Comparison of ENCODE assay signal across 7 mouse cellular contexts in the genomic region with DNA sequence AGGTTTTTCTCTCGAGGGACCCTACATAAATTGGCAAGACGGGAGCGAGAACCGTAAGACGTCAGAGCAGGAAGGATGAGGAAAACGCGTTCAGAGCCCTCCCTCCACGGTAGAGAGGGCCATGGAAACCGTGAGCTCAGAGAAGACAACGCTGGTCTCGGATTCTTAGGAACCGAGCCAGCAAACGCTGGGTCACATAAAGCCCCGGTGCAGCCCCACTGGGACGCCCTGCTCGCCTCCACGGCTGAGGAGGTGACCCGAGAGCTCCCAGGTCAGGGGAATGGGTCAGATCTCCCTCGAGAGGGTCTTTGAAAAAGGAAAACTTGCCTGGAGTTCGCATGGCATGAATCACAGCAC. TPM values are rescaled to one million over a fixed set of nuclear protein-coding genes. Genes with fewer than 3 reads are reported as not detected.
DNase-seq lines count a peak whose midpoint lies in the region; ATAC-seq and TF ChIP-seq lines count a peak whose summit lies in the region.

No protein-coding gene starts in this region.

- H3K27ac ChIP-seq in lung, embryonic 14.5 days (ENCODE audit: low read depth), result peak overlapping the region; percentile 26
- H3K27ac ChIP-seq in embryonic facial prominence, embryonic 14.5 days (replicated peaks; ENCODE audit: low read depth, low read length), result peak overlapping the region; percentile 63
- H3K27ac ChIP-seq in hindbrain, embryonic 10.5 days, result peak overlapping the region; percentile 88
- no peak overlapping the region for H3K27ac ChIP-seq in lung, embryonic 16.5 days (ENCODE audit: low read length)

- TF ChIP-seq CTCF in lung, embryonic 14.5 days (IDR thresholded peaks at IDR 0.05; ENCODE audit: low read depth), result no peak

- no peaks in the 10 kb centered on the region for H3K4me1 ChIP-seq in lung, embryonic 14.5 days (ENCODE audit: insufficient read depth)
- no peaks in the 10 kb centered on the region for H3K4me1 ChIP-seq in embryonic facial prominence, embryonic 14.5 days (ENCODE audit: control insufficient read depth, insufficient read depth, low read length)
- peaks cover 16% of the 10 kb centered on the region for H3K4me1 ChIP-seq in hindbrain, embryonic 10.5 days (replicated peaks)
- H3K4me1 ChIP-seq in lung, embryonic 16.5 days (replicated peaks; ENCODE audit: control insufficient read depth, insufficient read depth, low read length), result 0 out of 2 replicates have a peak, but pooled peaks cover 2% of the 10 kb centered on the region

- peak; percentile 38 for ATAC-seq in lung, embryonic 14.5 days (ENCODE audit: insufficient read depth)
- peak; percentile 56 for ATAC-seq in embryonic facial prominence, embryonic 14.5 days (ENCODE audit: low read depth)
- ATAC-seq in lung, embryonic 16.5 days (ENCODE audit: low read depth), result peak; percentile 61

- H3K4me3 ChIP-seq in lung, embryonic 14.5 days (ENCODE audit: low read depth, low read length), result peak overlapping the region; percentile 83
- peak overlapping the region; percentile 90 for H3K4me3 ChIP-seq in embryonic facial prominence, embryonic 14.5 days (ENCODE audit: low read depth, low read length)
- H3K4me3 ChIP-seq in hindbrain, embryonic 10.5 days, result peak overlapping the region; percentile 75
- peak overlapping the region; percentile 75 for H3K4me3 ChIP-seq in lung, embryonic 16.5 days (ENCODE audit: low read length)

- H3K27me3 ChIP-seq in lung, embryonic 14.5 days (ENCODE audit: insufficient read depth, low read length), result no peaks in the 10 kb centered on the region
- H3K27me3 ChIP-seq in embryonic facial prominence, embryonic 14.5 days (replicated peaks; ENCODE audit: control insufficient read depth, insufficient read depth, low read length), result no peaks in the 10 kb centered on the region
- H3K27me3 ChIP-seq in hindbrain, embryonic 10.5 days (ENCODE audit: insufficient read depth, poor library complexity, severe bottlenecking), result peaks cover 33% of the 10 kb centered on the region
- no peaks in the 10 kb centered on the region; the same call in 1 of the 2 replicates for H3K27me3 ChIP-seq in lung, embryonic 16.5 days (ENCODE audit: control insufficient read depth, insufficient read depth, low read depth, low read length)

- WGBS in lung, embryonic 14.5 days, result under 1% methylated on average over 20 of the region's 20 CpGs
- 1% methylated on average over 20 of the region's 20 CpGs for WGBS in embryonic facial prominence, embryonic 14.5 days
- 1% methylated on average over 20 of the region's 20 CpGs for WGBS in hindbrain, embryonic 10.5 days
- 1% methylated on average over 20 of the region's 20 CpGs for WGBS in lung, embryonic 16.5 days

- H3K9ac ChIP-seq in lung, embryonic 14.5 days, result peak overlapping the region; percentile 71
- peak overlapping the region; percentile 72 for H3K9ac ChIP-seq in embryonic facial prominence, embryonic 14.5 days (ENCODE audit: low read depth, low read length)
- H3K9ac ChIP-seq in lung, embryonic 16.5 days (ENCODE audit: low read length), result peak overlapping the region; percentile 72

- peak; percentile 63 for DNase-seq in lung, embryonic 14.5 days
- no peak for DNase-seq in lung, postnatal 36 days
- DNase-seq in embryonic facial prominence, embryonic 14.5 days (ENCODE audit: low spot score), result no peak
- no peak for DNase-seq in hindbrain, embryonic 10.5 days (ENCODE audit: low spot score)
- DNase-seq in frontal cortex, postnatal 25 days (ENCODE audit: low spot score in 2 of 2), result no peak
- no peak for DNase-seq in spleen, postnatal 36 days (ENCODE audit: low spot score in 2 of 2)

- H3K4me2 ChIP-seq in lung, embryonic 14.5 days, result peak overlapping the region; percentile 86
- H3K4me2 ChIP-seq in embryonic facial prominence, embryonic 14.5 days (ENCODE audit: low read depth, low read length), result peak overlapping the region; percentile 71
- H3K4me2 ChIP-seq in lung, embryonic 16.5 days (ENCODE audit: low read depth, low read length), result peak overlapping the region; percentile 92

- H3K9me3 ChIP-seq in lung, embryonic 14.5 days (ENCODE audit: low read depth, low read length), result no peaks in the 10 kb centered on the region
- H3K9me3 ChIP-seq in embryonic facial prominence, embryonic 14.5 days (ENCODE audit: control insufficient read depth, low read length), result no peaks in the 10 kb centered on the region
- no peaks in the 10 kb centered on the region for H3K9me3 ChIP-seq in hindbrain, embryonic 10.5 days
- no peaks in the 10 kb centered on the region for H3K9me3 ChIP-seq in lung, embryonic 16.5 days (ENCODE audit: control insufficient read depth, low read length)

- peaks cover 19% of the 10 kb centered on the region for H3K36me3 ChIP-seq in lung, embryonic 14.5 days (ENCODE audit: insufficient read depth)
- H3K36me3 ChIP-seq in embryonic facial prominence, embryonic 14.5 days (ENCODE audit: control insufficient read depth, insufficient read depth, low read length), result peaks cover 21% of the 10 kb centered on the region
- peaks cover 21% of the 10 kb centered on the region for H3K36me3 ChIP-seq in hindbrain, embryonic 10.5 days
- peaks cover 4% of the 10 kb centered on the region; the same call in 1 of the 2 replicates for H3K36me3 ChIP-seq in lung, embryonic 16.5 days (ENCODE audit: control insufficient read depth, insufficient read depth, low read length)

RNA-seq across cellular contexts. Expression of gene Mrps10, which starts 0.4 kb away (rescaled TPM):
- 84.1 and 86.9 TPM in 2 replicates for polyA plus RNA-seq in lung, embryonic 14.5 days (2014; fragmentation: Nextera tagmentation; extraction: Ambion mirVana)
- polyA plus RNA-seq in embryonic facial prominence, embryonic 14.5 days (2014; fragmentation: Nextera tagmentation; extraction: Ambion mirVana), result 72.9 and 74.0 TPM in 2 replicates
- 85.2 and 86.5 TPM in 2 replicates for polyA plus RNA-seq in hindbrain, embryonic 10.5 days (2016; fragmentation: Nextera tagmentation; extraction: Ambion mirVana)
- 68.7 and 72.4 TPM in 2 replicates for polyA plus RNA-seq in lung, embryonic 16.5 days (2015; fragmentation: Nextera tagmentation; extraction: Ambion mirVana)

RNA-seq across cellular contexts. Expression of gene Guca1b, which starts 16.1 kb away (rescaled TPM):
- polyA plus RNA-seq in lung, embryonic 14.5 days (2014; fragmentation: Nextera tagmentation; extraction: Ambion mirVana), result 0.41 and 0.49 TPM in 2 replicates
- 0.37 and 0.50 TPM in 2 replicates for polyA plus RNA-seq in embryonic facial prominence, embryonic 14.5 days (2014; fragmentation: Nextera tagmentation; extraction: Ambion mirVana)
- 0.97 and 1.0 TPM in 2 replicates for polyA plus RNA-seq in hindbrain, embryonic 10.5 days (2016; fragmentation: Nextera tagmentation; extraction: Ambion mirVana)
- 0.68 and 0.70 TPM in 2 replicates for polyA plus RNA-seq in lung, embryonic 16.5 days (2015; fragmentation: Nextera tagmentation; extraction: Ambion mirVana)

RNA-seq across cellular contexts. Expression of gene Guca1a, which starts 31.3 kb away (rescaled TPM):
- 1.6 and 1.7 TPM in 2 replicates for polyA plus RNA-seq in lung, embryonic 14.5 days (2014; fragmentation: Nextera tagmentation; extraction: Ambion mirVana)
- polyA plus RNA-seq in embryonic facial prominence, embryonic 14.5 days (2014; fragmentation: Nextera tagmentation; extraction: Ambion mirVana), result 5.7 and 6.5 TPM in 2 replicates
- polyA plus RNA-seq in hindbrain, embryonic 10.5 days (2016; fragmentation: Nextera tagmentation; extraction: Ambion mirVana), result 1.8 and 2.1 TPM in 2 replicates
- polyA plus RNA-seq in lung, embryonic 16.5 days (2015; fragmentation: Nextera tagmentation; extraction: Ambion mirVana), result 1.2 and 1.8 TPM in 2 replicates
